Mouse (Mus musculus) ES-Bruce4 (cell line): ENCODE results near the gene 2210011C24Rik.

Experiments used
- CTCF ChIP-seq: IDR thresholded peaks from one replicate; pipeline ENCODE4 v1.8.1; 2011; ENCODE audit warnings: low read depth, low read length
- POLR2A ChIP-seq: IDR thresholded peaks from one replicate; pipeline ENCODE4 v1.8.1; 2011; ENCODE audit warnings: low read length; ENCODE audit not compliant: insufficient read depth

DNA sequence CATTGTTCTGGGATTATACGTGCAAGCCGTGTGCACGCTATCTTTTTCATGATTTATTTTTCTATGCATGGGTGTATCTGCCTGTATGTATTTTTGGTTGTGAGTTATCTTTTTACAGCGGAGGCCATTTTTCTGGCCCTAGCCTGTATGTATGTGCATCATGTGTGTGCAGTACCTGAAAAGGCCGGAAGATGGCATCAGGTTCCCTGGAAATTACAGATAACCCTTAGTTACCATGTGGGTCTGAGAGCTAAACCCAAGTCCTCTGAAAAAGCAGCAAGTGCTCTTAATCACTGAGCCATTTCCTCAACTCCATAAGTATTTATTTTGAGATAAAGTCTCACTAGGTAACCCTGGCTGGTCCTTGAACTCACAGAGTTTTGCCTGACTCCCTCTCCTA is 41.3 kb upstream of the 2210011C24Rik start:
- TF ChIP-seq CTCF (no peak), POLR2A (no peak)
